Mouse (Mus musculus): ENCODE data around the gene Sbf2.
"Not testable (repeated sequence)": the region's sequence is repeated elsewhere in the genome, so short reads cannot be mapped to it uniquely, and the experiment has no call there.

Sbf2 gene

DNA sequence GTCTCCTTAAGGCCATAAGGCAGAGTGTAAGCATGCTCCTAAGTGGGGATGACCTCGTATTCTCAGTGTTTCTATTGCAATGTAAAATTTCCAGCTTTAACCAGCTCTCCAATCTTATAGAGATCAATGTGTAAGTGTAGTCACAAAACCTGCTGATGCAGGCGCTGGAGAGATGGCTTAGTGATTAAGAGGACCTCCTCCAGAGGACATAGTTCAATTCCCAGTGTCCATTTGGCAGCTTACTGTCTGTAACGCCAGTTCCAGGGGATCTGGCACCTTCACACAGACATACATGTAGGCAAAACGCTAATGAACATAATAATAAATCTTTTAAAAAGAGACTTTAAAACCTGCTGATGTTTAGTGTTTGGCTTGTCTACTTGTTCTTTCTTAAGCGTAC lies 200.4 kb downstream of the Sbf2 start:
- no peak for DNase-seq (ENCODE audit: low read depth in 2 of 2, low spot score in 2 of 2)

- no peak for DNase-seq (ENCODE audit: low read depth in 2 of 2, low spot score in 2 of 2)
Measured at GRCm38 (mm10) chr7:110402092-110402491, 212.6 kb downstream of the Sbf2 start.

GRCm38 (mm10) chr7:110392576-110392975 lies 222.1 kb downstream of the Sbf2 start:
- no peak for DNase-seq (ENCODE audit: low read depth in 2 of 2, low spot score in 2 of 2)

DNA sequence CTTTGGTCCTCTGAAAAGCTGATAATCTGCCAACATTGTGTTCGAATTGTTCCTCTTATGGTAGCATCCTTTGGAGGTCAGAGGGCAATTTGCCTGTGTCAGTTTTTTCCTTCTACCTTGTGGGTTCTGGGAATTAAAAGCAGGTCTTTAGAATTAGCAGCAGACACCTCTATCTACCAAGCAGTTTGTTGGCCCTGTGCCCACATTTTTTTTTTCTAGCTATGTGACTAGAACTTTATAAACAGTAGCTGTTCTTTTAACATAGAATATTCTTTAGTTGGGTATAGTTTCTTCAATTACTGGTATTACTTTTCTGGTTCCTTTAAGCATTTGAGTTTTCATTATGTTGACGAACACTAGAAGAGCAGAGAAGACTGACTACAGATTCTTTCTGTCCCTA lies 223.1 kb downstream of the Sbf2 start:
- DNase-seq (ENCODE audit: low read depth in 2 of 2, low spot score in 2 of 2), result no peak

DNA sequence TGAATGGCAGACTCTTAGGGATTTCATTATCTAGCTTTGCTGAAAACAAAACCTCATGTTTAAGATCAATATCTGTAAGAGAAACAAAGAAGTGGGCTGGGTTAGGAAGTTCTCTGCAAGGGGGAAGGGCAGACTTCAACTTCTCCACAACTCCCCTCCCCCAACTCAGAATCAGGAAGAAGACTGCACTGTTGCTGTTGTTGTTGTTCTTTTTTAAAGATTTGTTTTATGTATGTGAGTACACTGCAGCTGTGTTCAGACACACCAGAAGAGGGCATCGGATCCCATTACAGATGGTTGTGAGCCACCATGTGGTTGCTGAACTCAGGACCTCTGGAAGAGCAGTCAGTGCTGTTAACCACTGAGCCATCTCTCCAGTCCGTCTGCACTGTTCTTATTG lies 225.8 kb downstream of the Sbf2 start:
- not testable (repeated sequence) for DNase-seq (ENCODE audit: low read depth in 2 of 2, low spot score in 2 of 2)

DNA sequence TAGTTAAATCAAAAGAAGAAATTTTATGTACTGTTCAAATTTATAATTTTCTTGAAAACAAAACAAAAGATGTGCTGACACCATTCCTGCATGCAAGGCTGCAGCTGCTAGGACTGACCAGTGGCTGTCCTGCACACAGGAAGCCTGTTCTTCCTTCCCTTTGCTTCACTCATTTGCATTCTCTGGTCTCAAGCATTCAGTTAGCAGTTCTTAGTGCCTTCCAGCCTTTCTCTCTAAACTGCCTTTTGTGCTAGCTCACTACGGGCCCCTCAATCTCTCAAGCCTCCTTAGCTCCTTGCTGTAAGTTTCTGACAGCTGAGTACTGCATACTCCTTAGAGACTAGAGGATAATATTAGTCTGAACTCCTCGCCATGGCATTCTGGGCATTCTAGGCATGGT lies 227.2 kb downstream of the Sbf2 start:
- no peak for DNase-seq (ENCODE audit: low read depth in 2 of 2, low spot score in 2 of 2)

- DNase-seq (ENCODE audit: low read depth in 2 of 2, low spot score in 2 of 2), result no peak
Measured at GRCm38 (mm10) chr7:110385482-110385881, 229.2 kb downstream of the Sbf2 start.

DNA sequence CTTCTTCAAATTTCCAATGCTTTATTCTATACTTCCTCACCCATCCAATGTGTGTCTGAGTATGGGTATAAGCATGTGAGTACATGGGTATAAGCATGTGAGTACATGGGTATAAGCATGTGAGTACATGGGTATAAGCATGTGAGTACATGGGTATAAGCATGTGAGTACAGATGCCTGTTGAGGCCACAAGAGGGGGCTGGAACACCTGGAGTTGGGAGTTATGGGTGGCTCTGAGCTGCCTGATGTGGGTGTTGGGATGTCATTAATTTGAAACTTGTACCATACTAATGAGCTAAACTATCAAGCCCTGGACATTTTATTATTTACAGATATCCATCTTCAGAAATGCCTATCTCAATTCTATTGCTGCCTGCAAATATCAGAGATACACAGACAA lies 230.4 kb downstream of the Sbf2 start:
- DNase-seq (ENCODE audit: low read depth in 2 of 2, low spot score in 2 of 2), result no peak

GRCm38 (mm10) chr7:110381625-110382024 lies 233.1 kb downstream of the Sbf2 start:
- no peak for DNase-seq (ENCODE audit: low read depth in 2 of 2, low spot score in 2 of 2)

GRCm38 (mm10) chr7:110379335-110379914 lies 235.3 kb downstream of the Sbf2 start:
- no peak for DNase-seq (ENCODE audit: low read depth in 2 of 2, low spot score in 2 of 2)

DNA sequence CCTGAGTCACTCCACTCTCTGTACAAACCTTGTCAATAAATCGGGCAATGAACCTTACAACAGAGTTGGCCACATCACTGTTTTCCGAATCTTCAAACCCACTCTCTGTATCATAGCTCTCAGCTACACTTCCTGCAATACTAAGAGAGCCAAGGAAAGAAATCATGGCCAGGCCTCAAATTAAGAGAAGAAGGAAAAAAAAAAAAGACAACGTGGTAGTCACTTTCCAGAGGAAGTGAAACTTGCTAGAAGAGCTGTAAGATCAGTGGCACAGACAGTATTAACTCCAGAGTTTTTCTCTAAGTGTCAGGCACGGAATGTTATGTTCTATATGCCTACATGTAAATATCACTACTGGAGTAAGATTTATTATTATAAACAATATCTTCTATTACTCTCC lies 242.2 kb downstream of the Sbf2 start:
- no peak for DNase-seq (ENCODE audit: low read depth in 2 of 2, low spot score in 2 of 2)

GRCm38 (mm10) chr7:110362005-110362404 lies 252.7 kb downstream of the Sbf2 start:
- no peak for DNase-seq (ENCODE audit: low read depth in 2 of 2, low spot score in 2 of 2)

- no peak for DNase-seq (ENCODE audit: low read depth in 2 of 2, low spot score in 2 of 2)
Measured at GRCm38 (mm10) chr7:110361516-110361915, 253.2 kb downstream of the Sbf2 start.

DNA sequence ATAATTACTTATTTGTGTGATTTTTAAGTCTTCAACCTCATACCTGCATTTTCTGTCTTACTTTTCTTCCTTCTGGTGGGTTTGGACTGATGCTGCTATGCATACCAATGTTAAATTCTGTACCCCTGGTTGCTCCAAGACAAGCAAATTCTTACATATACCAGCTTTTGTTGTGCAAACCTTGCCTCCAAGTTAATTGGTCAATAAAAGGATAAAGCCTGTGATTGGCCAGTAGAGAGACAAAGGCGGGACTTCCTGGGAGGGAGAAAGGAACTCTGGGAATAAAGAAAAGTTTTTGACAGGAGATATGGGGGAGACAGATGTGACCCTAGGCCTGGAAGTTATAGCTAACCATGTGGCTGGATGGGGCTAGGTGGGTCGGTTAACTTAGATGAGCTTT lies 255.3 kb downstream of the Sbf2 start:
- DNase-seq (ENCODE audit: low read depth in 2 of 2, low spot score in 2 of 2), result no peak

GRCm38 (mm10) chr7:110353971-110354370 lies 260.8 kb downstream of the Sbf2 start:
- peak; percentile 6 to 9 for DNase-seq (ENCODE audit: low read depth in 2 of 2, low spot score in 2 of 2)

DNA sequence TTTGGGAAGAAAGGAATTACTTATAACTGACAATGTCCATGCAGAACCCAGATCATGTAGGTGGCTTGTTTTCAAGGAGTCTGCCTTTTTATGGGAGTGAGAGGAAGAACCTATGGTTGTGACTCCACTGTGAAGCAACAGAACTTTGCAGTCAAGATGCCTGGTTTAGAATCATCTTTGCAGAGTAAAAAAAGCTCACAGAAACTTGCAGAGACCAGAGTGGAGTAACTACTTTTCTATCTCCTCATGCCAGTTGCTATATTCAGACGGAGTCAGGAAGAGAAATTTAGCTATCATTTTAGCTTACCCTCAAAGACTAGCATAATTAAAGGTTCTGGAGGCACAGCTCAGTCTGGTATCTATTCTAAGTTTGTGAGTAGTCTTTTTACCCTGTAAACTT lies 267.5 kb downstream of the Sbf2 start:
- no peak for DNase-seq (ENCODE audit: low read depth in 2 of 2, low spot score in 2 of 2)

DNA sequence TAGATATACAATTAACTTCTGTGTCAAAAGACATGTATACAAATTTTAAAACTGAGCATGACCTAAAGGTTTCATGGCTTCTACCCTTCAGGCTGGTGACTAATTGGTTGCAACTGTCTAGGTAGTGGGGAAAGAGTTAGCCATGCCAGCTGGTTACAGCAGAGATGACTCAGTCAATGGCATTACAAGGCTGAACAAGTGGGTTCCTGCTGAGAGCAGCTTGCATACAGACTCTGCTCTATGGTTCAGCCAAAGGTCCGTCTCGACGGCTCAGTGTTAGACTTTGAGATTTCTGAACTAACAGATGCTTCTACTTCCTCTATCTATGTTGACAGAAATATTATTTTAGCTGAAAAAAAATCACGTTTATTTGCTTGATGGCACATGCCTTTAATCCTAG lies 277.1 kb downstream of the Sbf2 start:
- DNase-seq (ENCODE audit: low read depth in 2 of 2, low spot score in 2 of 2), result no peak

DNA sequence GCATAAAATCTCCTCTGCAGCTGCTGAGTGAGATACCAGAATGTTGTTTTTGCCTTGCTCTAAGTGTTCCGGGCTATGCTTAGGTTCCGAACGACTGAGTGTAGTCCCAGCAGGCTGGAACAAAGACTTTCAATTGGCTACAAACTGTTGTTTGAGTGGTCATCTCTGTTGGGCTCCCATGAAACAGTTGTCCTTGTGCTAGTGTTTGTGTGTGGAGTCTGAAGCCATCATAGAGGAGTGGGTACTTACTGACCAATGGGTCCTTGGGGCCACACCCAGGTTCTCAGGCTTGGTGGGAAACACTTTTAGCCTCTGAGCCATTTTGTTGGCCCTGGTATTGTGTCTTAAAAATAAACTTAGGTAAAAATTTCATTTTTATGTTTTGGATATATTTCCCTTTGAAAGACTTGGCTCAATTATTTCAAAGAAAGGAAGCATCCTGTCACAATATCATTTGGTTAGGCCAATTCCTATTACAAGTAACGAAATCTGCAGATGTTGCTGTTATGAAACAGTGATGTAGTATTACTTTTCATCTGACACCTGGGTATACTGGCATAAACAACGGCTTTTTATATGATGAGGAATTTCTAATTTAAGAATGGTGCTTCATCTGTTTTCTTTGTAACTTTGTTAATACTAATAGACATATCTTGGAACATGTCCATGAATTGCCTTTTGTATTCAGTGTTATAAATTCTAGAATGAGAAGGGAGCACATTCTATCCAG lies 289.2 kb downstream of the Sbf2 start:
- no peak for DNase-seq (ENCODE audit: low read depth in 2 of 2, low spot score in 2 of 2)

DNA sequence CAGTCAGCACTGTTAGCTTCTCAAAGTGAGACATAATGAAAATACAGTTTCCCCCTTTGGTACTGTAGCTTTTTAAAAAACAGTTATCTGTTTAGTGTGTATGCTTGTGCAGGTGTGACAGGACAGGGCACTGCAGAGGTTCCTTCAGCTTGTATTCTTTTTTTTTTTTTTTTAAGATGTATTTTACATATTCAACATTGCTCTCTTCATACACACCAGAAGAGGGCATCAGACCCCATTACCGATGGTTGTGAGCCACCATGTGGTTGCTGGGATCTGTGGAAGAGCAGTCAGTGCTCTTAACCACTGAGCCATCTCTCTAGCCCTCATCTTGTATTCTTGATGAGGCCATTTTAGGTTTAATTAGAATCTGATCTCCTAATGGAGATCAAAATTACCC lies 289.9 kb downstream of the Sbf2 start:
- no peak for DNase-seq (ENCODE audit: low read depth in 2 of 2, low spot score in 2 of 2)

GRCm38 (mm10) chr7:110321106-110321505 lies 293.6 kb downstream of the Sbf2 start:
- DNase-seq (ENCODE audit: low read depth in 2 of 2, low spot score in 2 of 2), result no peak

DNA sequence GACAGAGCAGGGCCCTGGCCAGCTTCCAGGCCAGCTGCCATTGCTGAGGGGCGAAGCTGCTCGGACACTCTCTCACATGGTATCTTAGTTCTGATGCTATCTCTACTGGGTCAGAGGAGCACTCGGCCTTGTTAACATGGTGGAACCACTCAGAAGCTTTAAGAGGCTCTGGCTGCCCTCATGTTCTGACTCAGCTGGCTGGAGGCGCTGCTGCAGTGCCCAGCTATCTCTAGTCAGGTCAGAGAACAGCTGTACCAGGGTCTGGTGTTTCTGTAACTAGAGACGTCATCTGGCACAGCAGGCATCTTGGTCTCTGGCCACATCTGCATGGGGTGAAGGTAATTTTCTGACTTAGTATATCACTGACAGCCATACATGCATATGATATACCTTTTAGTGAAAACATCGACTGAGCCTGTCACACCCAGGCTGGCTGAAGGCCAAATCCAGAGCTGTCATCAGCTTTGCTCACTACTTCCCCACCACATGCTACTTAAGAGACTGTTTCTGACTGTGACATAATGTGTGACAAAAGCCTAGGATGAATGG lies 295.7 kb downstream of the Sbf2 start:
- DNase-seq (ENCODE audit: low read depth in 2 of 2, low spot score in 2 of 2), result no peak

GRCm38 (mm10) chr7:110317412-110317811 lies 297.3 kb downstream of the Sbf2 start:
- no peak for DNase-seq (ENCODE audit: low read depth in 2 of 2, low spot score in 2 of 2)

- DNase-seq (ENCODE audit: low read depth in 2 of 2, low spot score in 2 of 2), result no peak
Measured at GRCm38 (mm10) chr7:110315352-110315751, 299.4 kb downstream of the Sbf2 start.

Measured in CD8-positive naive resting alpha-beta T cell, adult 2 months (primary cell).